Mouse (Mus musculus) heart, embryonic 13.5 days (tissue): ENCODE results near the gene Galnt10. TPM values are rescaled to one million over a fixed set of nuclear protein-coding genes. Genes with fewer than 3 reads are reported as not detected.

Experiments
- polyA plus RNA-seq: library from polyadenylated mRNA; unstranded; fragments of >200 nt; fragmentation: Nextera tagmentation; extraction: Ambion mirVana; gene quantifications from 2 replicates; pipeline ENCODE4 v1.2.1, GENCODE M21; 2015

Galnt10 gene
- polyA plus RNA-seq, 1 experiment from 2014 or later: 11.4 TPM

Other genes starting within 250 kb of the Galnt10 start
- gene Fam114a2, start 126.8 kb upstream of the Galnt10 start, polyA plus RNA-seq: 63.5 and 64.4 TPM in 2 replicates
- gene Mfap3, start 126.8 kb upstream of the Galnt10 start, polyA plus RNA-seq: 27.2 and 31.3 TPM in 2 replicates
- 6.9 and 7.1 TPM in 2 replicates for gene Sap30l, start 156.2 kb downstream of the Galnt10 start, polyA plus RNA-seq
- gene Hand1, start 187.4 kb downstream of the Galnt10 start, polyA plus RNA-seq: 19.7 and 24.3 TPM in 2 replicates